Mouse (Mus musculus) WW6 (cell line): ENCODE measurements around the gene Tns1.

Experiments
- DNase-seq: peaks from one replicate; pipeline ENCODE4 v3.0.0-alpha.2; 2013; ENCODE audit warnings: low read depth, low spot score

Gene Tns1

GRCm38 (mm10) chr1:73958210-73958983 lies 165.9 kb downstream of the Tns1 start:
- no peak for DNase-seq

DNA sequence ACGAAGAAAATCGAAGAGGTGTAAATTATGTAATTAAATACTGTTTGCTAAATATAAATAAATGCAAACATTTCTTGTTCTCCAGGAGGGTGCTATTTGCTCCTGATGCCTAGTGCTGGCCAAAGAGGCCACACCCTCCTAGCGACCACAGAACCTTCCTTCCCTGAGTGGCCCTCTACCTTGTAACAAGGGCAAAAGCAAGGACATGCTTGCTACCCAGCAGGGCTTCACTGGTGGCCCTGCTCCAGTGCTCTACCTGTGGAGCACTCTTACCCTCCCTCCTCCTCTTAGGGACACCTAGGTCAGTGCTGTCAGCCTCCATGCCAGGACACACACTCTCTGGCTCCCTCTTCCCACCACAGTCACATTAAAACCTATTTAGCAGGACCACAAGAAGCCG lies 166.8 kb downstream of the Tns1 start:
- no peak for DNase-seq

- DNase-seq = no peak
Measured at GRCm38 (mm10) chr1:73956320-73956719, 167.9 kb downstream of the Tns1 start.

- no peak for DNase-seq
Measured at GRCm38 (mm10) chr1:73955259-73955842, 168.9 kb downstream of the Tns1 start.

- no peak for DNase-seq
Measured at GRCm38 (mm10) chr1:73954614-73955013, 169.6 kb downstream of the Tns1 start.

DNA sequence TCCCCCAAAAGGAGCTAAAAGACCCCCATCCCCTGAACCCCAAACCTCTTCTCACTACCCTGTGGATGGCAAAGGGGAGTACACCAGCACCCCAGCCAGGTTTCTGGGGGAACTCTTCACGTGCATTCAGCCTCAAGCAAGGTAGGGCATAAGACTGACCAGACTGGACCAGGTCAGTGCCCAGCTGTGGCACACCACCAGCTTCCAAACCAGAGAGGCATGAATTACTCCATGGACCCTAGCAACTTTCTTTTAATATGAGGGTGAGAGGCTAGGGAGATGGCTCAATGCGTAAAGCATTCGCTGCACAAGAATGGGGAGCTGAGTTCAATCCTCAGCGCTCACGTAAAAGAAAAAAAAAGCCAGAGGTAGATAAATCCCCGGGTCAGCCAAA lies 170.2 kb downstream of the Tns1 start:
- no peak for DNase-seq

DNA sequence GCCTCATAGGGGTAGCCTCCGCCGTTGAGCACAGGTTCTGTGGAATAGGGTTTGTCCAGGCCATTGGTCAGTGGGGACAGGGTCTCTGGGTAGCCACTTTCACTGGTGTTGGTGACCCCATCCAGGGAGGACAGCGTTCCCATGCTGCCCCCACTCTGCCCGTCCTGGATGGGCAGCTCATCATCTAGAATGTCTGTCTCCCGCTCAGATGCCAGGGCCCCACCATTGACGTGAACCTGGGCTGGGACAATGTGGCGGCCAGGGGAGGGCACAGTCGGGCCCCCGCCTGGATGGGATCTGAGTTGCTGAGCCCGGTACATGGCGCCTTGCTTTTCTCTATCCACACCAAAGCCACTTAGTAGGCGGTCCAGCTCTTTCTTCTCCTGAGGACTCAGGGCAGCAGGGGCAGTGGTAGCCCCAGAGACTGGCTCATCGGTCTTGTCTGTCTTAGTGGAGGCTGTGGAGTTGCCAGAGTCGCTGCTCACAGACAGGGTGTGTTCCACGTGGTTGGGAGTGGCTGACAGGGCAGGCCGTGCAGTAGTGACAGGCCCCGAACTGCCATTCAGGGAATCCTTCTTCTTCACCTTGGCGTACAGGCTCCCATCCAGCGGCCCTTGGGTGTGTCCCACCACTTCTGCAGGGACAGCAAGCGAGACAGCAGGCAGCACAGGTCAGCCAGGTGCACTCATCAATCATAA lies 170.8 kb downstream of the Tns1 start:
- no peak for DNase-seq

DNA sequence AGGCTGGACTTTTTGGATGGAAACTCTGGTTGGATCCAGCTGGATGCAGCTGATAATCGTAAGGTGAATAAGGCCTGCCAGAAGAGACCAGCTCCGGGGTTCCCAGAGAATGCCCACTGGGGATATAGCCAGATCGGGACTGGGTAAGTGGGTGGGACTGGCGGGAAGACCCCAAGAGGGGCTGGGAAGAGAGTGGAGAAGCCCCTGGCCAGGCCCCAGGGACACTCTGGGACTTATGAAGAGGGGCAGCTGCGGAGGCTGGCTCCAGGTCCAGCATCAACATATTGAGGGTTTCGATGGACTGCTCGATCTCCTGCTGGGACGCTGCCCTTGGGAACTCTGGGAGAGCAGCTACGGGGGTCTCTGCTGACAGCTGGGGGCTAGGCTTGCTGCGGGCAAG lies 171.7 kb downstream of the Tns1 start:
- DNase-seq = no peak

DNA sequence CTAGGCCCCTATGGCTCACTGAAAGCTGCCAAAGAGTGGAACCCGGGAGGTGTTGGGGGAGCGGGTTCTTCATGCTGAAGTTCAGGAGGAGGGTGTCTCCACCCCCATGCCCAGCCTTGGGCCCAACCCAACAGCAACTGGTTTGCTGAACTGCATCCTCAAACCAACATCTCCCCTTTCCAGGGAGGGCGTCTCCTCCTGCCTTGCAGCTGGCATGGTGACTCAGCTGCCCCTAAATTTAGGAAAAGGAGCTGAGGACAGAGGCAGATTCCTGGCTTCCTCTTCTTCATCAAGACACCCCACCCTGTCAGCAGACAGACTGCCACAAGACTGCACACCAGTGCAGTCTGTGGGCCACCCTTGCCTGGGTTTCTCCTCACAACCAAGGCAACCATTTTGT lies 173.1 kb downstream of the Tns1 start:
- DNase-seq = no peak

- no peak for DNase-seq
Measured at GRCm38 (mm10) chr1:73948757-73949156, 175.5 kb downstream of the Tns1 start.

GRCm38 (mm10) chr1:73947525-73948304 lies 176.5 kb downstream of the Tns1 start:
- no peak for DNase-seq

- DNase-seq = no peak
Measured at GRCm38 (mm10) chr1:73946701-73947100, 177.5 kb downstream of the Tns1 start.

DNA sequence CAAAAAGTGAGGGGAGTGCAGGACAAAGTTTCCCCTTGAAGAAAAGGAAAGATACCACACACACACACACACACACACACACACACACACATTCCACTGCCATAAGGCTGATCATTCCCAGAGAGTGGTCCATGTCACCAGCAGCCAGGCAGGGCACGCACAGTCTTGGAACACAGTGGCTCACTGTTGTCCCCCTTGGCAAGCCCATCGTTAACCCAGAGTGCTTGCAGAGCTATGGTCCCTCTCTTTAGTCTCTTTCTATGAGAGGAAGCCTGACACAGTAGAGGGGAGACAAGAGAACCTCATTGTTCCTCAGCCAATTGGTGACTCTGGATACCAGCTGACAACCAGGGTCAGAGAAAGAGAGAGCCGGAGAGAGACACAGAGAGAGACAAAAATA lies 179.9 kb downstream of the Tns1 start:
- DNase-seq = no peak

DNA sequence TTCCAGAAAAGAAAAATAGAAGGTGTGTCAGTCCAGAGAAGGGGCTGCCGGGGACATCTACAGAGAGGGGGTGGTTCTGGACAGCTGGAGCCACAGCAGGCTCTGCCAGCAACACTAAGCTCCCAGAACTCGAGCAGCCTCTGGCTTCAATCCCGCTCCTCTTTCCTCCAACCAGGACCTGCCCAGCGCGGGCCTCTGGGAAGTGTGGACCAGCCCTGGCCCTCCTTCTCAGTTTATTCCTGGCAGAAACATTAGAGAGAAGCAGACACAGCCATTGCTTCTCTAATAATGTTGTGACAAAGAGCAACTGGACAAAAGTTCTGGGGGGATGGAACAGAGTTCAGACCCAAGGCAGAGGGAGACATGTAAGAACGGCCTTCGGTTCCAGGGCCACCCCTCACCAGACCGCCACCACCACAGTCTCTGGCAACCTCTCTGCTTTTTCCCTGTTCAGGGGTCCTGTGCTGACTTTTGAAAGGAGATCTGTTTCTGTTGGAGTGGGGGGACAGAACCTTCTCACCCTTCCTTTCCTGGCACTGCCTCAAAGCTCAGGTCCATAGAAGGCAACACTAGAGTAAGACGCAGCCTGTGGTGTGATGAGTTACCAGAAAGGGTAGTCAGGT lies 180.5 kb downstream of the Tns1 start:
- DNase-seq = no peak

GRCm38 (mm10) chr1:73943255-73943654 lies 181.0 kb downstream of the Tns1 start:
- no peak for DNase-seq

- no peak for DNase-seq
Measured at GRCm38 (mm10) chr1:73942243-73942642, 182.0 kb downstream of the Tns1 start.

DNA sequence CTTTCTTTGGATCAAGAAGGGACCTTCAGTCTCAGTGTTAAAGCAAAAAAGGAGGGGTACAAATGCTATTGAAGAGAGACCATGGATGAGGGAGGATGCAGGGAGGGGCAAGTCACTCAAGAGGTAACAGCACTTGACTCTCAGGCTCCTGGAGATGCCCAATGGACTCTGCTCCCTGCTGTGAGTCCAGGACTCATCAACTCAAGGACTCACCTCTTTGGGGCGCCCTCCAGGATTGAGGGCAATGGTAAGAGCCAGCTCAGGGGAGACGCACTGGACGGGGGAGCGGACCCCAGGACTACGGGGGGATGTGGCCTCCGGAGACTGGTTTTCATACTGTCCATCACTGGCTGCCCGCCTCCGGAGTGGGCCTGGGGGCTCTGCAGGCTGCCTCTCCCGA lies 182.6 kb downstream of the Tns1 start:
- DNase-seq = no peak

GRCm38 (mm10) chr1:73940491-73941204 lies 183.6 kb downstream of the Tns1 start:
- DNase-seq = no peak

DNA sequence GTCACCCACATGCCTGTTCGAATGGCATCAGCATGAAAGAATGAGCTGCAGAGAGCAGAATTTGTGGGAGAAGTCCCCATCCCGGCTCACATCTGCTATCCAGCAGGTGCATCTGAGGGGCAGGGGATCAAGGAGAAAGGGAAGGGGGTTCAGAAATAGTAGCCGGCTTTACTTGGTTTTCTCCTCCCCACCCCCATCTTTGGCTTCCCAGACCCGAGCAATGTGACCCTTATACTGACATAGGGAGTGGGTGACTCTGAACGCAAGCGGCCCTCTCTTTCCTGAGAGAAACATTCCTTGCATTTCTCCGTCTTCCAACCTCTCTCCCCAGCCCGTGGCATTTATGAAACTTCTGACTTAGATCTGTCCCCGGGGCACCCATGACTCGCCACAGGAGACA lies 185.7 kb downstream of the Tns1 start:
- DNase-seq = no peak

- DNase-seq = no peak
Measured at GRCm38 (mm10) chr1:73937805-73938204, 186.4 kb downstream of the Tns1 start.

GRCm38 (mm10) chr1:73936537-73936936 lies 187.7 kb downstream of the Tns1 start:
- no peak for DNase-seq
